Mouse (Mus musculus) forebrain, postnatal 0 days (tissue): ENCODE measurements around the gene Pabpn1. TPM values are rescaled to one million over a fixed set of nuclear protein-coding genes. Genes with fewer than 3 reads are reported as not detected.

ENCODE experiments used
- ATAC-seq: fragments of 200-750 bp; cut with Nextera tagmentation; 2 replicates; pipeline ENCODE4 v1.8.0; 2017; ENCODE audit warnings: mild to moderate bottlenecking, moderate library complexity
- DNase-seq: peaks from one replicate; pipeline ENCODE4 v3.0.0-alpha.2; 2015
- H3K27ac ChIP-seq: fragments of 300-500 bp; sonication (generic); 2 replicates; pipeline ENCODE4 v1.5.1; 2014; ENCODE audit warnings: low read depth, mild to moderate bottlenecking, antibody characterized with exemption, low read length, moderate library complexity, mixed read lengths
- H3K27me3 ChIP-seq: fragments of 300-500 bp; sonication (generic); 2 replicates; pipeline ENCODE4 v1.6.1; 2014; ENCODE audit warnings: mild to moderate bottlenecking, low read length, mixed read lengths; ENCODE audit not compliant: insufficient read depth
- H3K36me3 ChIP-seq: fragments of 300-500 bp; sonication (generic); 2 replicates; pipeline ENCODE4 v1.6.1; 2014; ENCODE audit warnings: mild to moderate bottlenecking, moderate library complexity; ENCODE audit not compliant: insufficient read depth
- H3K4me1 ChIP-seq: fragments of 300-500 bp; sonication (generic); 2 replicates; pipeline ENCODE4 v1.6.1; 2014; ENCODE audit warnings: antibody characterized with exemption; ENCODE audit not compliant: insufficient read depth
- H3K4me2 ChIP-seq: fragments of 300-500 bp; sonication (generic); 2 replicates; pipeline ENCODE4 v1.6.1; 2014; ENCODE audit warnings: low read depth, mild to moderate bottlenecking, moderate library complexity
- H3K4me3 ChIP-seq: fragments of 300-500 bp; sonication (generic); 2 replicates; pipeline ENCODE4 v1.5.1; 2014; ENCODE audit warnings: low read depth, low read length, mixed read lengths
- H3K9ac ChIP-seq: fragments of 300-500 bp; sonication (generic); 2 replicates; pipeline ENCODE4 v1.6.1; 2014; ENCODE audit warnings: mild to moderate bottlenecking
- H3K9me3 ChIP-seq: fragments of 300-500 bp; sonication (generic); 2 replicates; pipeline ENCODE4 v1.6.1; 2016; ENCODE audit warnings: low read length
- CTCF ChIP-seq: sonication (generic); IDR thresholded peaks from 2 replicates; pipeline ENCODE4 v1.5.1; 2016; ENCODE audit warnings: antibody characterized with exemption, control low read depth, low read depth
- WGBS: fragments of 180-500 bp; shearing (Covaris S2); extraction: QIAGEN DNeasy Blood & Tissue Kit; methylation state at CpG from one replicate; pipeline ENCODE4 v1.1.7; 2014; 5-methylcytosine and 5-hydroxymethylcytosine counted together
- polyA plus RNA-seq: library from polyadenylated mRNA; unstranded; fragments of >200 nt; fragmentation: Nextera tagmentation; extraction: Ambion mirVana; gene quantifications from 2 replicates; pipeline ENCODE4 v1.2.1, GENCODE M21; 2015
- total RNA-seq: library from RNA; depleted of rRNA; stranded (reverse); fragments of >200 nt; gene quantifications from 2 replicates; pipeline ENCODE4 v1.2.3, GENCODE M21; 2014

The Pabpn1 gene
- total and polyA plus RNA-seq, 2 experiments from 2014 or later = 113 to 126 TPM

GRCm38 (mm10) chr14:54926401-54927158 lies 34.3 kb downstream of the Pabpn1 start:
- TF ChIP-seq CTCF = no peak
- peaks cover 7% of the 10 kb centered on the region; the same call in 1 of the 2 replicates for H3K4me1 ChIP-seq
- H3K9me3 ChIP-seq = 0 out of 2 replicates have a peak, but pooled peaks cover under 1% of the 10 kb centered on the region
- DNase-seq (peak; percentile 75), ATAC-seq (peak; percentile 76)
- H3K4me2 ChIP-seq = peak overlapping the region; percentile 96
- peak overlapping the region; percentile 56 for H3K4me3 ChIP-seq
- WGBS = under 1% methylated on average over 50 of the region's 58 CpGs
- H3K27ac ChIP-seq = peak overlapping the region; percentile 87
- peak overlapping the region; percentile 82 for H3K9ac ChIP-seq
- H3K36me3 ChIP-seq = no peaks in the 10 kb centered on the region
- no peaks in the 10 kb centered on the region for H3K27me3 ChIP-seq

GRCm38 (mm10) chr14:54927296-54927695 lies 35.0 kb downstream of the Pabpn1 start:
- no peaks in the 10 kb centered on the region for H3K9me3 ChIP-seq
- no peaks in the 10 kb centered on the region for H3K27me3 ChIP-seq
- peak overlapping the region; percentile 96 for H3K4me2 ChIP-seq
- TF ChIP-seq CTCF = no peak
- H3K36me3 ChIP-seq = no peaks in the 10 kb centered on the region
- H3K27ac ChIP-seq = peak overlapping the region; percentile 87
- WGBS = 20% methylated on average over 7 of the region's 7 CpGs
- peaks cover 7% of the 10 kb centered on the region; the same call in 1 of the 2 replicates for H3K4me1 ChIP-seq
- peak overlapping the region; percentile 56 for H3K4me3 ChIP-seq
- peak; percentile 21 for DNase-seq
- H3K9ac ChIP-seq = peak overlapping the region; percentile 82
- no peak for ATAC-seq

- WGBS = 83% methylated on average over 5 of the region's 5 CpGs
- ATAC-seq = no peak
Observed at GRCm38 (mm10) chr14:54929801-54930200, 37.5 kb downstream of the Pabpn1 start.

GRCm38 (mm10) chr14:54930431-54930830 lies 38.1 kb downstream of the Pabpn1 start:
- no peak for ATAC-seq
- Histone ChIP-seq H3K27ac (no peak overlapping the region), H3K9ac (no peak overlapping the region), H3K4me2 (no peak overlapping the region), H3K27me3 (no peaks in the 10 kb centered on the region), H3K36me3 (no peaks in the 10 kb centered on the region), H3K9me3 (no peaks in the 10 kb centered on the region), H3K4me3 (no peak overlapping the region), H3K4me1 (peaks cover 4% of the 10 kb centered on the region; the same call in 1 of the 2 replicates)
- TF ChIP-seq CTCF = no peak
- peak; percentile 17 for DNase-seq
- WGBS = 3% methylated on average over 2 of the region's 2 CpGs

More at GRCm38 (mm10) chr14:54929801-54930200, 37.5 kb downstream of the Pabpn1 start:
- no peak for DNase-seq
- Histone ChIP-seq H3K27ac (no peak overlapping the region), H3K4me2 (no peak overlapping the region), H3K4me1 (peaks cover 7% of the 10 kb centered on the region; the same call in 1 of the 2 replicates), H3K27me3 (no peaks in the 10 kb centered on the region), H3K4me3 (no peak overlapping the region), H3K9ac (no peak overlapping the region), H3K36me3 (no peaks in the 10 kb centered on the region), H3K9me3 (no peaks in the 10 kb centered on the region)
- TF ChIP-seq CTCF = no peak

GRCm38 (mm10) chr14:54932645-54933150 lies 40.4 kb downstream of the Pabpn1 start, which contains the start of gene Il25:
Gene Il25 (plus strand): TSS chr14:54932695.
- no peaks in the 10 kb centered on the region for H3K27me3 ChIP-seq
- no peak for TF ChIP-seq CTCF
- H3K4me2 ChIP-seq = no peak within 1 kb of the TSS
- no peak within 1 kb of the TSS for H3K9ac ChIP-seq
- H3K36me3 ChIP-seq = no peaks in the 10 kb centered on the region
- DNase-seq (no peak), ATAC-seq (no peak)
- no peak within 1 kb of the TSS for H3K4me3 ChIP-seq
- 34% methylated on average over 6 of the region's 6 CpGs for WGBS
- no peak within 1 kb of the TSS for H3K27ac ChIP-seq
- H3K4me1 ChIP-seq = no peaks in the 10 kb centered on the region
- no peaks in the 10 kb centered on the region for H3K9me3 ChIP-seq

- no peaks in the 10 kb centered on the region for H3K9me3 ChIP-seq
- DNase-seq (peak; percentile 58), ATAC-seq (peak; percentile 91)
- H3K27ac ChIP-seq = peak within 1 kb of the TSS; percentile 71
- H3K27me3 ChIP-seq = no peaks in the 10 kb centered on the region
- no peaks in the 10 kb centered on the region for H3K4me1 ChIP-seq
- H3K36me3 ChIP-seq = no peaks in the 10 kb centered on the region
- peak; percentile 44 for TF ChIP-seq CTCF
- H3K4me3 ChIP-seq = no peak within 1 kb of the TSS
- WGBS = 41% methylated on average over 8 of the region's 8 CpGs
- no peak within 1 kb of the TSS for H3K9ac ChIP-seq
- no peak within 1 kb of the TSS for H3K4me2 ChIP-seq
Observed at GRCm38 (mm10) chr14:54935904-54936830, 43.9 kb downstream of the Pabpn1 start, which contains the start of gene Cmtm5. Gene Cmtm5 (plus strand): TSS chr14:54936261.
